Mouse (Mus musculus): ENCODE measurements around the gene Cdk2ap2. TPM values are rescaled to one million over a fixed set of nuclear protein-coding genes. Genes with fewer than 3 reads are reported as not detected.
"Not testable (repeated sequence)": the region's sequence is repeated elsewhere in the genome, so short reads cannot be mapped to it uniquely, and the experiment has no call there.

Cdk2ap2 gene
- polyA plus RNA-seq, 1 experiment from 2014 or later = 55.7 TPM

DNA sequence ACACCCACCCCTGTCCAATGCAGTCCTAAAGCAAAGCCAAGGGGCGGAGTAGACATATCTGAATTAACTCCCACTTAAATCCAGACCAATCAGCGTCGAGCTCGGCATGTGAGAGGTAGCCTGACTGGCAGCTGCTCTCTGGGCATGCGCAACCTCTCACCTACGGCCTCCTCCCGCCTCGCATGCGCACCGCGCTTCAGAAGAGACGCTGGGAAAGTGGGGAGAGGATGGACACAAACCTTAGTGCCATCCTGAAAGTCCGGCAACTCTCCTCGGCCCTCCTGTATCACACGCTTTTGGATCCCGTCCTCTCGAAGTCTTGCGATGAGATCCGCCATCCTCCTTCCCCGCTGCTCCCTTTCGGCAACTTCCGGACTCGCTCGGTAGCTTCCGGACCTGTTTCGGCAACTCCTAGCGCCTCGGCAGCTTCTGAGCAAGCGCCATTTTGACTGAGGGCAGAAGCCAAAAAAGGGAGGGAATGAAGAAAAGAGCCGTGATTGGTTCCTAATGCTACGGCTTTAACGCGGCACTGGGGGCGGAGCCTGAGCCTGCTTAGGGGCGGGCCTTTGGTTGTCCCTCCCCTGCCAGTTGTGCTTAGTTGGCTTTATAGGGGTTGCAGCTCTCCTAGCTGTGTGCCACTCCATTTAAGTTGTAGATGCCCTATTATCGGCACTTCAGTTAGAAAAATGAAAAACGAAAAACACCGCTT lies 24.3 kb downstream of the Cdk2ap2 start:
- no peaks in the 10 kb centered on the region for H3K9me3 ChIP-seq
- peak overlapping the region; percentile 84 for H3K27ac ChIP-seq
- peaks cover 22% of the 10 kb centered on the region for H3K36me3 ChIP-seq
- H3K27me3 ChIP-seq = no peaks in the 10 kb centered on the region
- peak overlapping the region; percentile 60 for H3K9ac ChIP-seq
- 0 out of 2 replicates have a peak, but pooled peaks cover 9% of the 10 kb centered on the region for H3K4me1 ChIP-seq
- peak; percentile 44 for ATAC-seq (ENCODE audit: insufficient number of reproducible peaks, insufficient read depth, low FRiP score, low TSS enrichment)
- 3% methylated on average over 38 of the region's 38 CpGs for WGBS
- peak overlapping the region; percentile 51 for H3K4me3 ChIP-seq
- H3K4me2 ChIP-seq (replicated peaks) = peak overlapping the region; percentile 54

DNA sequence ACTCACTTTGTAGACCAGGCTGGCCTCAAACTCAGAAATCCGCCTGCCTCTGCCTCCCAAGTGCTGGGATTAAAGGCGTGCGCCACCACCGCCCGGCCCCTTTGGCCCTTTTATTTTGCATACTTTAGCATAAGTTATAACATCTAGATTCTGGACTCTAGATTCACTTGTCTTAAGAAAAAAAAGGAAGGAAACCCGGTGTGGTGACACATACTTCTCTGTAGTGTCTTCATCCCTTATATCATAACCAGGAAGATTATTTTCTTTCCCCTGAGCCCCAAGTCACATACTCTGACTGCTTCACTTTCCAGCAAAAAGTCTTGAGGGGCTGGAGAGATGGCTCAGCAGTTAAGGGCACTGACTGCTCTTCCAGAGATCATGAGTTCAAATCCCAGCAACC lies 24.9 kb downstream of the Cdk2ap2 start:
- H3K4me2 ChIP-seq (replicated peaks) = peak overlapping the region; percentile 54; the same call in 1 of the 2 replicates
- peaks cover 15% of the 10 kb centered on the region for H3K4me1 ChIP-seq
- ATAC-seq (ENCODE audit: insufficient number of reproducible peaks, insufficient read depth, low FRiP score, low TSS enrichment); H3K4me3 ChIP-seq; H3K9me3 ChIP-seq; H3K9ac ChIP-seq; H3K27me3 ChIP-seq; H3K27ac ChIP-seq: not testable (repeated sequence)
- 62% methylated on average over 6 of the region's 6 CpGs for WGBS
- peaks cover 15% of the 10 kb centered on the region for H3K36me3 ChIP-seq

DNA sequence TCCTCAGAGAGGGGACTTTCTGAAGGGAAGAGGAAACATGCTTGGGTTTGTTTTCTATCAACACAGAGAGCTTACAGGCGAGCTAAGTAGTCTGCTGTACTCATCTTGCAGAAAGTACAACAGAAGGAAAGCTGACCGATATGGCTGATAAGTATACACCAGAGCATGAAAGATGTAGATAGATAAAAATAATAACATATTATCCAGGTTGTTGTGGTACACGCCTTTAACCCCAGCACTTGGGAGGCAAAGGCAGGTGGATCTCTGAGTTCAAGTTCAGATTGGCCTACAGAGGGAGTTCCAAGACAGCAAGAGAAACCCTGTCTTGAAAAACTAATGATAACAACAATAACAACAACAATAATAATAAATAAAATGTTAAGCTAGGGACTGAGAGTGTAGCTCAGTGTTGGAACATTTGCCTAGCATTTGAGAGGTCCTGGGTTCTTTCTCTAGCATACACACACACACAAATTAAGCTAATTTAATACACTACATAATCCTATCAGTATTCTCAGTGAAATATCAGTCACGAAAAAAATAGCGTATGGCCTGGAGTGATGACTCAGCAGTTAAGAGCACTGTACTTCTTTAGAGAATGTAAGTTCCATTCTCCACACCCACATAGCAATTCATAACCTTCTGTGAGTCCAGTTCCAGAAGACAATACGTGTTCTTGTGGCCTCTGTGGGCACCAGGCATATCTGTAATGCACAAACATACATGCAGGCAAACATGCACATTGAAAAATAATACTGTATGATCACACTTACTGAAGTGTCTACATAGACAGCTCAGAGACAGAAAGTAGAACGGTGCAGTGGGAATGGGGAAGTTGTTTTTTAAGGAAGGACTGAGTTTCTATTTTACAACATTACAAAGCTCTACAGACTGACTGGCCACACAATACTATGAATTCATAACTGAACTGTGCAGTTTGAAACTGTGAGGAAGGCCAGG lies 25.7 kb downstream of the Cdk2ap2 start:
- Histone ChIP-seq H3K9ac (no peak overlapping the region), H3K27ac (no peak overlapping the region), H3K27me3 (no peaks in the 10 kb centered on the region), H3K36me3 (peaks cover 7% of the 10 kb centered on the region), H3K4me2 (replicated peaks) (no peak overlapping the region), H3K9me3 (no peaks in the 10 kb centered on the region), H3K4me3 (no peak overlapping the region), H3K4me1 (peaks cover 18% of the 10 kb centered on the region)
- 86% methylated on average over 7 of the region's 7 CpGs for WGBS
- ATAC-seq (ENCODE audit: insufficient number of reproducible peaks, insufficient read depth, low FRiP score, low TSS enrichment) = no peak

DNA sequence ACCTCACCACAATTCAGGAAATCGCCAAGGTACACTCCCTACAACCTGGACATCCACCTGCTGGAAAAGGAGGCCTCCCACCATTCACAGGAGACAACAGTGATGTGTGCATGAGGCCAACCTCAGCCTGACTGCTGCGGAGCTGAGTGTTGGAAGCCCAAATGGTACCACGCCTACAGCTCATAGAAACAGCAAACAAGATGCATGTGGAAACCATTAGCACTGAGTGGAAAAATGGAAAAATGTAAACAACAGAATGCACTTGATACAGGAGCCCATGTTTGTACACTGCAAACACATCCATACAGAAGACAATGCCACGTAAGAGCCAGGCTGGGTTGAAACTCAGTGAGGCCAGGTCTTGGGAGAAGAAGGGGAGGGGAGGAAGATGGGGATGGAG lies 27.4 kb downstream of the Cdk2ap2 start:
- 68% methylated on average over 4 of the region's 4 CpGs for WGBS
- H3K4me2 ChIP-seq (replicated peaks) = no peak overlapping the region
- H3K36me3 ChIP-seq = peaks cover 13% of the 10 kb centered on the region
- H3K4me3 ChIP-seq = no peak overlapping the region
- H3K27me3 ChIP-seq = no peaks in the 10 kb centered on the region
- peaks cover 18% of the 10 kb centered on the region for H3K4me1 ChIP-seq
- H3K27ac ChIP-seq = 0 out of 2 replicates have a peak overlapping the region, but pooled peaks have one; percentile 38
- ATAC-seq (ENCODE audit: insufficient number of reproducible peaks, insufficient read depth, low FRiP score, low TSS enrichment) = no peak
- no peak overlapping the region for H3K9ac ChIP-seq
- H3K9me3 ChIP-seq = no peaks in the 10 kb centered on the region

DNA sequence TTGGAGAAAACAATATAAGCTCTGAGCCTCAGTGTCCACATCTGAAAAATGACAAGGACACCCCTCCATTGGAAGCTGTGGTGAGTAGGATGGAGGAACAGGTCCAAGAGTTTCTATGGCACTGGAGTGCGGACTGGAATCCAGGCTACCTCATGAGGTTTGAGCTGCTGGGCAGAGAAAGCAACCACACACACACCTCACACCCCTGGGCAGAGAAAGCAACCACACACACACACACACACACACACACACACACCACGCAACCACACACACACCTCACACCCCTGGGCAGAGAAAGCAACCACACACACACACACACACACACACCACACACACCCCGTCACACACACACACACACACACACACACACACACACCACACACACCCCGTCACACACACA lies 28.3 kb downstream of the Cdk2ap2 start:
- Histone ChIP-seq H3K36me3 (peaks cover 21% of the 10 kb centered on the region), H3K4me1 (peaks cover 16% of the 10 kb centered on the region), H3K9ac (peak overlapping the region; percentile 73), H3K27ac (0 out of 2 replicates have a peak overlapping the region, but pooled peaks have one; percentile 12), H3K4me2 (replicated peaks) (peak overlapping the region; percentile 71), H3K4me3 (peak overlapping the region; percentile 83)
- peak; percentile 41 for ATAC-seq (ENCODE audit: insufficient number of reproducible peaks, insufficient read depth, low FRiP score, low TSS enrichment)
- not testable (repeated sequence) for H3K9me3 ChIP-seq, H3K27me3 ChIP-seq
- 9% methylated on average over 2 of the region's 4 CpGs for WGBS

DNA sequence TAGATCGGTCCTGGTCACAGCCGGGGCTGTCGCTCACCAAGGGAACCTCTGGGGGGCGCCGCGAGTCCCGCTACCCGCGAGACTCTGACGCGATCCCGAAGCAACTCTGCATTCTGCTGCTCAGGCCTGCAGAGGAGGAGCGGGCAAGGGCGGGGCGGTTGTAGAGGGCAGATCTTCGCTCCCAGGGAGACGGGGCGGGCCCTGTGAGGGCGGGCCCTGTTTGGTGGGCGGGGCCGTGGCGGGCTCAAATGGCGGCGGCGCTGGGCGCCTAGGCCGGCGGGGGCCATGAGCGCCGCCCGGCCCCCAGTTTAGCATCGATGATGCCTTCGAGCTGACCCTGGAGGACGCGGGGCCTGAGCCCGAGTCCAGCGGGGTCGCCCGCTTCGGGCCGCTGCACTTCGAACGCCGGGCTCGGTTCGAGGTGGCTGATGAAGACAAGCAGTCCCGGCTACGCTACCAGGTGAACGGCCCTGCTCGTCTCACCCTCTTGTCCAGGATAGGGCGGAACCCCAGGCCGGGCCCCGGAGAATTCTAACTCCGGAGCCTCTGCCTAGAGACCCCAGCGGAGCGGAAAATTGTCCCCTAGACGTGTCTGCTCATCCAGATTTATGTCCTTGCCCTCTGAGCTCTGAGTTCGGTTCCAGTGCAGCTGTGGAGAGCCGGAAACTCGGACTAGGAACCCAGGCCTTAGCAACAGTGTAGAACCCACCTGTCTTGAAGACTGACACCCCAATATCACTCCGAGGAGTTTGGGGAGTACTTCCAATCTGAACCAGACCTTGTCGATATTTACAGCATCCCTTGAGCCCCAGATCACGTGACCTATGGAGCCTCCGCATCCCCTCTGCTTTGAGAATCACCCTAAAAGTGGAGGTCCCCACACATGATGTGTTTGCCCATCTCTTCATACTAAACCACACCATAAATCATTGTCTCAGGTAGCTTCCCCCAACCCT lies 29.0 kb downstream of the Cdk2ap2 start, which contains the start of gene Aip:
Gene Aip, minus strand, starts transcription at position 118 of the 956 bp plus-strand sequence.
- WGBS = 1% methylated on average over 64 of the region's 64 CpGs
- Histone ChIP-seq H3K36me3 (peaks cover 27% of the 10 kb centered on the region), H3K4me2 (replicated peaks) (peak within 1 kb of the TSS; percentile 71), H3K9ac (peak within 1 kb of the TSS; percentile 73), H3K4me3 (peak within 1 kb of the TSS; percentile 83), H3K9me3 (no peaks in the 10 kb centered on the region), H3K4me1 (peaks cover 9% of the 10 kb centered on the region), H3K27me3 (no peaks in the 10 kb centered on the region), H3K27ac (peak within 1 kb of the TSS; percentile 58; the same call in 1 of the 2 replicates)
- ATAC-seq (ENCODE audit: insufficient number of reproducible peaks, insufficient read depth, low FRiP score, low TSS enrichment) = peak; percentile 93

DNA sequence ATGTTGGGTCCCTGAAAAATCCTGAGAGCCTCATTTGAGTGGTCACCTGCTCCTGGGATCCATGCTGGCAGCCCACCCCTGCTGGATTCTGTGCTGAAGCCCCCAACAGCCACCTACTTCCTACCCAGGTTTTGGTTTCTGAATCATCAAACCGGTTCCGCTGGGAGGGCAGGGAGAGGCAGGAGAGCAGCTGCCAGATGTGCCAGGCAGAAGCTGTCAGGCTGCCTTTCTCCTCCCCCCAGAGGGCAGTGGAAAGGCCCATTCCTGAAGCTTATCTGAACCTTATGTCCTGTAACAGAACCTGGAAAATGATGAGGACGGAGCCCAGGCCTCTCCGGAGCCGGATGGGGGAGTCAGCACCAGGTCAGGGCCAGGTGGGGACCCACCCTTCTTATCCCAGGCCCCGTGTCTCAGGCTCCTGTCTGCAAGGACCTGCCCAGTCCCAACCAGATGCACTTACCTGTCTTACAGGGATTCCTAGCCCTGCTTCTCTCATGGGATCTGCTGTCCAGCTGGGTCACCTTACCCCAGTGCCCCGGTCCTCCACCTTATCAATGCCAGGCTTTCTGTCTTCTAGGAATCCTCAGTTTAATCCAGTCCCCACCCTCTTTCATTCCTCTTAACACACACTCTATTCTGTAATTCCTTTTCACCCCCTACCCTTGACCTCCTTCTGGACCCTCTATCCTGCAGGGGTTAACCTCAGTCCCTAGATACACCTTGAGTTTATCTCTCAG lies 29.9 kb downstream of the Cdk2ap2 start:
- peaks cover 9% of the 10 kb centered on the region for H3K4me1 ChIP-seq
- WGBS = 55% methylated on average over 7 of the region's 7 CpGs
- no peaks in the 10 kb centered on the region for H3K27me3 ChIP-seq
- no peaks in the 10 kb centered on the region for H3K9me3 ChIP-seq
- no peak for ATAC-seq (ENCODE audit: insufficient number of reproducible peaks, insufficient read depth, low FRiP score, low TSS enrichment)
- peak overlapping the region; percentile 73 for H3K9ac ChIP-seq
- H3K4me2 ChIP-seq (replicated peaks) = peak overlapping the region; percentile 71
- H3K36me3 ChIP-seq = peaks cover 36% of the 10 kb centered on the region
- peak overlapping the region; percentile 19; the same call in 1 of the 2 replicates for H3K27ac ChIP-seq
- H3K4me3 ChIP-seq = peak overlapping the region; percentile 83

DNA sequence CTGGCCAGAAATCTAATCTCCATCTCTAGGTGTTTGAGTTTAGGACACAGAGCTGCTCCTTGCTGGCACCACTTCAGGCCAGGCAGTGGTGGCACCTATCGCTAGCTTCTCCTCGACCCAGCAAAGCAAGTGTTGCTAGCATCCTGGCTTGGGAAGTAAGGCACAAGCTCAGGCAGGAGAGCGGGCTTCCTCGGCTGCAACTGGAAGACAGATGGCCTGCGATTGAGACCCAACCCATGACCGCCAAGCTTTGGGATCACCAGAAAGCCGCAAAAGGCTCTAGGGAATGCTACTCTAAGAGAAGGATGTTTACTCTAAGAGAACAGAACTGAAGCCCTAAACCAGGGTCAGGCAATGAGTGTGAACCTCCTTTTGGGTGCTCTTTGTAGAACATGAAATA lies 32.5 kb downstream of the Cdk2ap2 start:
- no peak overlapping the region for H3K4me3 ChIP-seq
- ATAC-seq (ENCODE audit: insufficient number of reproducible peaks, insufficient read depth, low FRiP score, low TSS enrichment) = no peak
- H3K27me3 ChIP-seq = no peaks in the 10 kb centered on the region
- peaks cover 49% of the 10 kb centered on the region for H3K36me3 ChIP-seq
- no peaks in the 10 kb centered on the region for H3K9me3 ChIP-seq
- H3K9ac ChIP-seq = no peak overlapping the region
- 94% methylated on average over 7 of the region's 7 CpGs for WGBS
- H3K4me2 ChIP-seq (replicated peaks) = no peak overlapping the region
- H3K4me1 ChIP-seq = peaks cover 9% of the 10 kb centered on the region
- no peak overlapping the region for H3K27ac ChIP-seq

DNA sequence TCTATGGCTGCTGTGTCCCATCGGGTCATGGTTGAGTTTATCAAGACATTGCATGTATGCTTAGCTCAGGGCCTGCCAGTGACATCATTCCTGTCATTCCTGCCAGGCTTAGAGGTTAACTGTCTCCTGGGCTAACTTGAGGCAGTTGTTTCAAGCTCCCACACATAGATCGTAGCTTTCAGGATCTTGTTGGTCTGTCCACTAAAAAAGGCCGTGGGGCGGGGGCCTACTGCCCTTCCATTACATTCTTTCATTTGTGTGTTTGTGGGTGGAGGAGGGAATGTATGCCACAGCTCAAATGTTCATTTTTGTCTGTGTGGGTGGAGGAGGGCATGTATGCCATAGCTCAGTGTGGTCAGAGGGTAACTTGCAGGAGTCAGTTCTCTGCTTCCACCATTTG lies 33.1 kb downstream of the Cdk2ap2 start:
- Histone ChIP-seq H3K9ac (no peak overlapping the region), H3K4me1 (peaks cover 9% of the 10 kb centered on the region), H3K4me2 (replicated peaks) (no peak overlapping the region), H3K36me3 (peaks cover 49% of the 10 kb centered on the region), H3K27ac (no peak overlapping the region), H3K27me3 (no peaks in the 10 kb centered on the region), H3K9me3 (no peaks in the 10 kb centered on the region), H3K4me3 (no peak overlapping the region)
- no peak for ATAC-seq (ENCODE audit: insufficient number of reproducible peaks, insufficient read depth, low FRiP score, low TSS enrichment)
- WGBS = 89% methylated on average over 4 of the region's 4 CpGs

DNA sequence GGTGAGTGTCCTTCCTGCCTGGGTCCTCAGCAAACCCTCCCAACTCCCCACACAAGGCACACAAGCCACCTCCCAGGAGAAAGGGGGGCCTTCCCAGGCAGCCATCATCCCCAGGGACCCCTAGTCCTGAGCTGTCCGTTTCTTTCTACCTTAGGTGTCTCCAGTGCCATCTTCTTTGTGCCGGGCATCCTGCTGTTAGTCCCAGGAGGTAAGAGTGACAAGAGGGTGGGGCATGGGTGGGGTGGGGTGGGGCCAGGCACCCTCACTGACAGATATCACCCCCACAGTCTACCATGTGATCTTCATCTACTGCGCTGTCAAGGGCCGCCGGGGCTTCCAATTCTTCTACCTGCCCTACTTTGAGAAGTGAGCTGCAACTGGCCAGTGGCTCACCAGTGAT lies 34.1 kb downstream of the Cdk2ap2 start:
- 91% methylated on average over 5 of the region's 5 CpGs for WGBS
- Histone ChIP-seq H3K4me2 (replicated peaks) (no peak overlapping the region), H3K36me3 (peaks cover 49% of the 10 kb centered on the region), H3K4me1 (peaks cover 9% of the 10 kb centered on the region), H3K4me3 (no peak overlapping the region), H3K27me3 (no peaks in the 10 kb centered on the region), H3K9ac (no peak overlapping the region), H3K9me3 (no peaks in the 10 kb centered on the region), H3K27ac (no peak overlapping the region)
- ATAC-seq (ENCODE audit: insufficient number of reproducible peaks, insufficient read depth, low FRiP score, low TSS enrichment) = no peak
